Mouse (Mus musculus) cerebellum, adult 9-10 months (tissue): ENCODE results near the gene Bmpr1b.
A peak's percentile ranks its signal among the peaks of the same experiment; 100 is the strongest.

Experiments
- DNase-seq: peaks from one replicate; pipeline ENCODE4 v3.0.0; 2022

Bmpr1b gene

GRCm38 (mm10) chr3:141897698-141898097, 271.5 kb downstream of the Bmpr1b start:
- no peak for DNase-seq

GRCm38 (mm10) chr3:141896870-141897554, 272.2 kb downstream of the Bmpr1b start:
- DNase-seq = no peak

- no peak for DNase-seq
Observed at GRCm38 (mm10) chr3:141895096-141895495, 274.1 kb downstream of the Bmpr1b start.

GRCm38 (mm10) chr3:141890668-141891067, 278.6 kb downstream of the Bmpr1b start:
- no peak for DNase-seq

GRCm38 (mm10) chr3:141887476-141888274, 281.6 kb downstream of the Bmpr1b start:
- no peak for DNase-seq

- no peak for DNase-seq
Observed at GRCm38 (mm10) chr3:141884190-141884589, 285.0 kb downstream of the Bmpr1b start.

GRCm38 (mm10) chr3:141882496-141882895, 286.7 kb downstream of the Bmpr1b start:
- DNase-seq = no peak

GRCm38 (mm10) chr3:141872337-141873042, 296.7 kb downstream of the Bmpr1b start:
- DNase-seq = no peak

- DNase-seq = no peak
Observed at GRCm38 (mm10) chr3:141871805-141872204, 297.4 kb downstream of the Bmpr1b start.

GRCm38 (mm10) chr3:141862816-141863461, 306.3 kb downstream of the Bmpr1b start:
- DNase-seq = peak; percentile 40

- DNase-seq = no peak
Observed at GRCm38 (mm10) chr3:141857123-141857522, 312.1 kb downstream of the Bmpr1b start.

GRCm38 (mm10) chr3:141854339-141854738, 314.9 kb downstream of the Bmpr1b start:
- no peak for DNase-seq

- no peak for DNase-seq
Observed at GRCm38 (mm10) chr3:141850141-141850540, 319.1 kb downstream of the Bmpr1b start.

- no peak for DNase-seq
Observed at GRCm38 (mm10) chr3:141849206-141849605, 320.0 kb downstream of the Bmpr1b start.

- DNase-seq = peak; percentile 65
Observed at GRCm38 (mm10) chr3:141838864-141839263, 330.4 kb downstream of the Bmpr1b start.

GRCm38 (mm10) chr3:141831135-141831534, 338.1 kb downstream of the Bmpr1b start:
- DNase-seq = peak; percentile 88

GRCm38 (mm10) chr3:141828301-141828700, 340.9 kb downstream of the Bmpr1b start:
- no peak for DNase-seq

- peak; percentile 31 for DNase-seq
Observed at GRCm38 (mm10) chr3:141819331-141819941, 349.8 kb downstream of the Bmpr1b start.

- no peak for DNase-seq
Observed at GRCm38 (mm10) chr3:141818615-141819312, 350.5 kb downstream of the Bmpr1b start.

- no peak for DNase-seq
Observed at GRCm38 (mm10) chr3:141814776-141815175, 354.4 kb downstream of the Bmpr1b start.

- no peak for DNase-seq
Observed at GRCm38 (mm10) chr3:141811348-141811747, 357.9 kb downstream of the Bmpr1b start.

- peak; percentile 77 for DNase-seq
Observed at GRCm38 (mm10) chr3:141810944-141811343, 358.3 kb downstream of the Bmpr1b start.
